Mouse (Mus musculus) MEL (cell line): ENCODE measurements around the gene Smc4. TPM values are rescaled to one million over a fixed set of nuclear protein-coding genes. Genes with fewer than 3 reads are reported as not detected.
A peak's percentile ranks its signal among the peaks of the same experiment; 100 is the strongest.
"Not testable (repeated sequence)": the region's sequence is repeated elsewhere in the genome, so short reads cannot be mapped to it uniquely, and the experiment has no call there.

Experiments
- DNase-seq: peaks from one replicate; pipeline ENCODE4 v3.0.0; 2011; ENCODE audit warnings: low read depth, low spot score
- H3K27ac ChIP-seq: 2 replicates; pipeline ENCODE4 v1.5.1; 2012; ENCODE audit warnings: low read depth, mild to moderate bottlenecking, control low read depth, low read length, moderate library complexity; ENCODE audit not compliant: control insufficient read depth
- H3K27me3 ChIP-seq, 2 experiments: fragments of 150-350 bp in 1 of 2; sonication (generic) in 1 of 2; 2 replicates each; pipeline ENCODE4 v1.6.1; 2012; ENCODE audit warnings: low read length in 2 of 2, mild to moderate bottlenecking in 2 of 2, improper control_type of control experiment in 1 of 2, moderate library complexity in 1 of 2; ENCODE audit not compliant: insufficient read depth in 2 of 2, control insufficient read depth in 1 of 2
- H3K36me3 ChIP-seq, 2 experiments: 2 replicates each; pipeline ENCODE4 v1.6.1; 2012 to 2014; ENCODE audit warnings: low read length in 2 of 2, improper control_type of control experiment in 1 of 2, inconsistent platforms in 1 of 2, mild to moderate bottlenecking in 1 of 2; ENCODE audit not compliant: insufficient read depth in 2 of 2, control insufficient read depth in 1 of 2
- H3K4me1 ChIP-seq, 2 experiments: fragments of 150-350 bp in 1 of 2; sonication (generic) in 1 of 2; 2 replicates each; pipeline ENCODE4 v1.6.1; 2012; ENCODE audit warnings: low read length in 2 of 2, improper control_type of control experiment in 1 of 2, mild to moderate bottlenecking in 1 of 2; ENCODE audit not compliant: insufficient read depth in 2 of 2, control insufficient read depth in 1 of 2
- H3K4me3 ChIP-seq, 2 experiments: fragments of 150-350 bp in 1 of 2; sonication (generic) in 1 of 2; 2 replicates each; pipeline ENCODE4 v1.5.1; 2012; ENCODE audit warnings: low read depth in 2 of 2, low read length in 2 of 2, mild to moderate bottlenecking in 2 of 2, moderate library complexity in 2 of 2, control low read depth in 1 of 2, improper control_type of control experiment in 1 of 2; ENCODE audit not compliant: control insufficient read depth in 1 of 2, insufficient read depth in 1 of 2
- H3K79me2 ChIP-seq: 2 replicates; pipeline ENCODE4 v1.6.1; 2012; ENCODE audit warnings: mild to moderate bottlenecking, low read length, moderate library complexity; ENCODE audit not compliant: control insufficient read depth, poor library complexity, insufficient read depth
- H3K9ac ChIP-seq: 2 replicates; pipeline ENCODE4 v1.6.1; 2012; ENCODE audit warnings: low read depth, mild to moderate bottlenecking, control low read depth, low read length, moderate library complexity; ENCODE audit not compliant: control insufficient read depth, poor library complexity, severe bottlenecking
- H3K9me3 ChIP-seq: fragments of 150-350 bp; sonication (generic); replicated peaks from 2 replicates; pipeline ENCODE4 v1.6.1; 2012; ENCODE audit warnings: mild to moderate bottlenecking, low read length, improper control_type of control experiment, moderate library complexity; ENCODE audit not compliant: insufficient read depth
- CTCF ChIP-seq, 3 experiments: IDR thresholded peaks in 2 of 3; conservative IDR thresholded peaks in 1 of 3; 2 replicates each; pipeline ENCODE4 v1.5.1; 2011 to 2012; ENCODE audit warnings: low read length in 3 of 3, low read depth in 2 of 3, mild to moderate bottlenecking in 2 of 3, improper control_type of control experiment in 1 of 3, inconsistent platforms in 1 of 3, mixed read lengths in 1 of 3, moderate library complexity in 1 of 3; ENCODE audit not compliant: control insufficient read depth in 1 of 3, insufficient read depth in 1 of 3, poor library complexity in 1 of 3, severe bottlenecking in 1 of 3
- KAT2A ChIP-seq: conservative IDR thresholded peaks from 2 replicates; pipeline ENCODE4 v1.6.1; 2012; ENCODE audit warnings: low read depth, low read length, improper control_type of control experiment, inconsistent platforms
- MAZ ChIP-seq: IDR thresholded peaks from 2 replicates; pipeline ENCODE4 v1.6.1; 2012; ENCODE audit warnings: low read depth, mild to moderate bottlenecking, inconsistent platforms, low read length, improper control_type of control experiment
- POLR2AphosphoS2 ChIP-seq: IDR thresholded peaks from 2 replicates; pipeline ENCODE4 v1.6.1; 2011; ENCODE audit warnings: low read length, improper control_type of control experiment
- RAD21 ChIP-seq: IDR thresholded peaks from 2 replicates; pipeline ENCODE4 v1.6.1; 2011; ENCODE audit warnings: mild to moderate bottlenecking, low read depth, low read length, improper control_type of control experiment
- SMC3 ChIP-seq: IDR thresholded peaks from 2 replicates; pipeline ENCODE4 v1.6.1; 2011; ENCODE audit warnings: low read depth, low read length, improper control_type of control experiment
- TCF12 ChIP-seq: IDR thresholded peaks from 2 replicates; pipeline ENCODE4 v1.6.1; 2014; ENCODE audit warnings: low read depth, mild to moderate bottlenecking, inconsistent platforms, low read length, improper control_type of control experiment, moderate library complexity
- USF1 ChIP-seq: IDR thresholded peaks from 2 replicates; pipeline ENCODE4 v1.6.1; 2014; ENCODE audit warnings: low read depth, mild to moderate bottlenecking, inconsistent platforms, low read length, improper control_type of control experiment, moderate library complexity
- ZC3H11A ChIP-seq: IDR thresholded peaks from 2 replicates; pipeline ENCODE4 v1.6.1; 2012; ENCODE audit warnings: low read depth, mild to moderate bottlenecking, inconsistent platforms, low read length, improper control_type of control experiment
- ZKSCAN1 ChIP-seq: IDR thresholded peaks from 2 replicates; pipeline ENCODE4 v1.6.1; 2012; ENCODE audit warnings: low read depth, mild to moderate bottlenecking, inconsistent platforms, low read length, improper control_type of control experiment, moderate library complexity
- ZMIZ1 ChIP-seq: IDR thresholded peaks from 2 replicates; pipeline ENCODE4 v1.6.1; 2012; ENCODE audit warnings: low read depth, mild to moderate bottlenecking, inconsistent platforms, low read length, improper control_type of control experiment, moderate library complexity
- ZNF384 ChIP-seq: IDR thresholded peaks from 2 replicates; pipeline ENCODE4 v1.6.1; 2012; ENCODE audit warnings: low read depth, mild to moderate bottlenecking, inconsistent platforms, low read length, improper control_type of control experiment
- polyA plus RNA-seq, 2 experiments: library from polyadenylated mRNA; stranded (reverse) in 1 of 2; unstranded in 1 of 2; fragments of >175 nt in 1 of 2; fragments of >200 nt in 1 of 2; gene quantifications; 2 replicates each; pipeline versions ENCODE4 v1.2.1 to v1.2.4; 2012; ENCODE audit warnings: low replicate concordance in 2 of 2, low read depth in 1 of 2; ENCODE audit not compliant: insufficient read length in 2 of 2, insufficient read depth in 1 of 2, missing spikeins in 1 of 2
- total RNA-seq: library from RNA; depleted of rRNA; stranded (reverse); fragments of 300-350 nt; gene quantifications from 2 replicates; pipeline ENCODE4 v1.2.3, GENCODE M21; 2012

The Smc4 gene
- total and polyA plus RNA-seq, 3 experiments = 75.9 to 1,112 (median 88.7) TPM

DNA sequence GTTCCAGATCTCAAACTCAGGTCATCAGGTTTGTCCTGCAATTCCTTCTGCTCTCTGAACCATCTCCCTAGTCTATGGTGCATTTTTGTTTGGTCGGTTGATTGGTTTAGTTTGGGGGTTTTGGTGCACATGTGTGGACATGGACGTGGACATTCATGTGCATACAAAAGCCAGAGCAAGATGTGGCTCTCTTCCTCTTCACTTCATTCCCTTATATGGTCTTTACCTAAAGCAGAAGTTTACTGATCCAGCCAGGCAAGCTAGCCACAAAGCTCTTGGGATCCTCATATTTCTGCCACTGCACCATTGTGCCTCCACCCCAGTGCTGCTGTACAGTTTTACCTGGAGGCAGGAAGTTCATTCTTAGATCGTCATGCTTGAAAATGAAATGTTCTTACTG, 12.6 kb downstream of the Smc4 start:
- H3K36me3 ChIP-seq = peaks cover 17 to 87% of the 10 kb centered on the region in 2 experiments
- no peak overlapping the region; the same call in 1 of the 2 replicates for H3K27ac ChIP-seq
- no peaks in the 10 kb centered on the region; a peak in 1 of 4 replicates for H3K4me1 ChIP-seq
- H3K27me3 ChIP-seq = no peaks in the 10 kb centered on the region
- TF ChIP-seq TCF12 (no peak), MAZ (no peak), POLR2AphosphoS2 (no peak), ZMIZ1 (no peak), ZKSCAN1 (no peak), ZC3H11A (no peak)
- TF ChIP-seq, all 39 proteins: peak for 0
- H3K9me3 ChIP-seq = no peaks in the 10 kb centered on the region
- DNase-seq = peak; percentile 42
- no peak overlapping the region for H3K9ac ChIP-seq
- no peak overlapping the region for H3K4me3 ChIP-seq
- H3K79me2 ChIP-seq = peaks cover 4% of the 10 kb centered on the region; the same call in 1 of the 2 replicates

DNA sequence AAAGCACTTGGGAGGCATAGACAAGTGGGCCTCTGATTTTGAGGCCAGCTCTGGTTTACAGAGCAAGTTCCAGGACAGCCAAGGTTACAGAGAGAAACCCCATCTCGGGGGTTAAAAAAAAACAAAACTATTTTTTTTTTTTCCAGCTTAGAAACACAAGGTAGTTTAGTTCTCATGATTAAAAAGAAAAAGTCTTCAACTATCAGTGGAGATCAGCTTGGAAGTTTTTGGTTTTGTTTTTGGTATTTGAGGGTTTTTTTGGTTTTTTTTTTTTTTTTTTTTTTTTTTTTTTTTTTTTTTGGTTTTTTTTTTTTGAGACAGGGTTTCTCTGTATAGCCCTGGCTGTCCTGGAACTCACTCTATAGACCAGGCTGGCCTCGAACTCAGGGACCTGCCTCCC, 14.1 kb downstream of the Smc4 start:
- DNase-seq, H3K79me2 ChIP-seq, H3K9ac ChIP-seq, H3K27ac ChIP-seq, H3K4me3 ChIP-seq: not testable (repeated sequence)
- TF ChIP-seq ZNF384 = peak; percentile 34; the same call in 1 of the 2 replicates
- TF ChIP-seq, all 39 proteins: peak for 1; not testable (repeated sequence) for 38
- H3K4me1 ChIP-seq, H3K27me3 ChIP-seq, H3K9me3 ChIP-seq: not testable (repeated sequence)
- peaks cover 11 to 80% of the 10 kb centered on the region in 2 experiments for H3K36me3 ChIP-seq

DNA sequence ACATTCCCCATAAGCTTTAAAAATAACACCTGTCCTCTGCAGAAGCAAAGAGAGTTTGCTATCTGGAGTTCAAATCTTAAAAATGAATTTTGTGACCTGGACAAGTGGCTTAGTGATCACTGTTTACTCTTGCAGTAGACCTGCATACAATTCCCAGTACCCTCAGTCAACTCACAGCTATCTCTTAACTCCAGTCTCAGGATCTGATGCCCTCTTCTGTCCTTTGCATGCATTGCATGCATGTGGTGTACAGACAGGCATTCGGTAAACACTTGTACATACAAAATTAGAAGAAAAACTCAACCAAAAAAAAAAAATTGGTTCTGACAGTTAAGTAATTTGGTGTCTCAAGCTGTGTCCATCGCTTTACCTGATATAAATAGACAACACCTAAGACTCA, 15.7 kb downstream of the Smc4 start:
- DNase-seq = peak; percentile 79
- Histone ChIP-seq H3K27me3 (no peaks in the 10 kb centered on the region), H3K4me1 (no peaks in the 10 kb centered on the region)
- peak; percentile 44 for TF ChIP-seq SMC3
- peak; percentile 24 for TF ChIP-seq RAD21
- TF ChIP-seq USF1 = no peak
- TF ChIP-seq POLR2AphosphoS2 = peak; percentile 29; the same call in 1 of the 2 replicates
- peak; percentile 36 to 51 (median 49); a peak in 5 of 6 replicates for TF ChIP-seq CTCF (IDR thresholded peaks at IDR 0.05 in 2 of 3, conservative IDR thresholded peaks at IDR 0.05 in 1 of 3; ENCODE audit: control insufficient read depth in 1 of 3, insufficient read depth in 1 of 3, low read depth in 2 of 3, low read length in 3 of 3, poor library complexity in 1 of 3, severe bottlenecking in 1 of 3)
- no peak for TF ChIP-seq KAT2A
- TF ChIP-seq, all 39 proteins: peak for 4
- H3K79me2 ChIP-seq = no peaks in the 10 kb centered on the region; the same call in 1 of the 2 replicates
- H3K9ac ChIP-seq = no peak overlapping the region
- H3K9me3 ChIP-seq = no peaks in the 10 kb centered on the region
- peaks cover 7 to 79% of the 10 kb centered on the region in 2 experiments for H3K36me3 ChIP-seq
- H3K4me3 ChIP-seq = no peak overlapping the region
- no peak overlapping the region for H3K27ac ChIP-seq
